Mouse (Mus musculus) heart, postnatal 0 days (tissue): ENCODE results near the gene Bid.

Experiments used
- CTCF ChIP-seq: IDR thresholded peaks from 2 replicates; pipeline ENCODE4 v1.5.1; 2016; ENCODE audit warnings: antibody characterized with exemption, control low read depth, low read depth
- EP300 ChIP-seq: IDR thresholded peaks from 2 replicates; pipeline ENCODE4 v1.6.1; 2016; ENCODE audit warnings: antibody characterized with exemption, low read depth

GRCm38 (mm10) chr6:120917975-120918374 lies 1.3 kb upstream of the Bid start:
- TF ChIP-seq CTCF (no peak), EP300 (no peak)
